8 mouse cellular contexts compared by ENCODE assay signal in the genomic region with DNA sequence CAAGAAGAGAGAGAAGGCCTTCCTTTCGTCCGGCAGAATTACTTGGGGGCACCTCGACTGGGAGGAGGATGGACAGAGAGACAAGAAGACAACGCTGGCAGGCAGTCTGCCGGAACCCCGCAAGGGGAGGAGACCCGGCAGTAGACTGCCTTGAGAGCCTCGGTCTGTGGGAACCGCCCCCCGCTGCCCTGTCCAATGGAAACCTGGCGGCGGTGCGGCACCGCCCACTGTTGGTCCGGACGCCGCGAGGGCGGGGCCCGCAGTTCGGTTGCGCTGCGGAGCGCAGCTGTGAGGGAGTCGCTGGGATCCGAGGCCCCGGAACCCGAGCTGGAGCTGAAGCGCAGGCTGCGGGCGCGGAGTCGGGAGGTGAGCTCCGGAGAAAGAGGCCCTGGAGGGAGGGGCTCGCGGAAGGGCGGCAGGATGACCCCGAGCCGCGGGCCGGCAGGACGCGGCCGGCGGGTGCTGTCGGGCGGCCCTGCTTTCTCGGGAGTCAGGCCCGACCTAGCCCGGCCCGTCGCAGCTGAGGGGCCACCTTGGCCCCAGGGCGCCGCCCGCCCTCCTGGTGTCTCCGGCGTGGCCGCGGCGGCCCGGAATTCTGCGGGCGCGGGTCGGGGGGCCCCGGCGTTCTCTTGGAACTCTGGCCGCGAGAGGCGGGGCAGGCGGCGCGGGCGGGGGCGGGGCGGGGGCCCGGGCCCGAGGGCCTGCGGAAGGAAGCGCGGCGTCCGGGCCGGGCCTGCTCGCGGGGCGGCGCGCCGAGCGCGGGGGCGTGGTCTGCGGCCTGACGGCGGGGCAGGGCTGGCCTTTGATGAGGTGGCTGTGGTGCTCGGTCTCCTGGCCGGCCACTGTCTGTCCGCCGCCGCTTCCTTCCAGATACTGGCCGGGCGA. TPM values are rescaled to one million over a fixed set of nuclear protein-coding genes. Genes with fewer than 3 reads are reported as not detected.
DNase-seq lines count a peak whose midpoint lies in the region; ATAC-seq lines count a peak whose summit lies in the region.

A gene (plus strand): TSS at position 228 of the 885 bp plus-strand sequence.
A gene (minus strand): TSS at position 596 of the 885 bp plus-strand sequence.

- H3K4me1 ChIP-seq in hindbrain, embryonic 14.5 days (replicated peaks; ENCODE audit: control insufficient read depth, insufficient read depth, low read length) = peaks cover 8% of the 10 kb centered on the region; the same call in 1 of the 2 replicates

- DNase-seq in T-cell, adult 2 months (ENCODE audit: low spot score) = peak; percentile 95
- peak; percentile 97 to 99 for DNase-seq in cerebellum, postnatal 25 days
- peak; percentile 82 to 93 for DNase-seq in frontal cortex, postnatal 25 days (ENCODE audit: low spot score in 2 of 2)
- peak; percentile 94 for DNase-seq in hindbrain, embryonic 14.5 days (ENCODE audit: low spot score)
- peak; percentile 90 for DNase-seq in left cerebral cortex, adult 11 months (ENCODE audit: low spot score)
- peak; percentile 98 for DNase-seq in lung, postnatal 36 days
- DNase-seq in retina, embryonic 14.5 days (ENCODE audit: low spot score) = peak; percentile 98
- DNase-seq in thymus, postnatal 36 days = peak; percentile 94 to 98

- H3K9ac ChIP-seq in hindbrain, embryonic 14.5 days = peak within 1 kb of the TSS; percentile 94

- peak; percentile 98 for ATAC-seq in hindbrain, embryonic 14.5 days (ENCODE audit: low FRiP score)

- peak within 1 kb of the TSS; percentile 99 for H3K4me3 ChIP-seq in hindbrain, embryonic 14.5 days (replicated peaks; ENCODE audit: low read length)

- H3K27me3 ChIP-seq in hindbrain, embryonic 14.5 days (ENCODE audit: control insufficient read depth, insufficient read depth, low read length) = no peaks in the 10 kb centered on the region

- WGBS in hindbrain, embryonic 14.5 days = under 1% methylated on average over 82 of the region's 103 CpGs

- peaks cover 4% of the 10 kb centered on the region; the same call in 1 of the 2 replicates for H3K9me3 ChIP-seq in hindbrain, embryonic 14.5 days (ENCODE audit: control insufficient read depth, low read length)

- H3K36me3 ChIP-seq in hindbrain, embryonic 14.5 days (replicated peaks; ENCODE audit: control insufficient read depth, insufficient read depth) = peaks cover 25% of the 10 kb centered on the region

- H3K4me2 ChIP-seq in hindbrain, embryonic 14.5 days (replicated peaks) = peak within 1 kb of the TSS; percentile 91

- peak within 1 kb of the TSS; percentile 98 for H3K27ac ChIP-seq in hindbrain, embryonic 14.5 days

RNA-seq across cellular contexts. Expression of the first gene that starts in this region (rescaled TPM):
- polyA plus RNA-seq in hindbrain, embryonic 14.5 days (2014; fragmentation: Nextera tagmentation; extraction: Ambion mirVana) = 149 and 161 TPM in 2 replicates

RNA-seq across cellular contexts. Expression of the second gene that starts in this region (rescaled TPM):
- polyA plus RNA-seq in hindbrain, embryonic 14.5 days (2014; fragmentation: Nextera tagmentation; extraction: Ambion mirVana) = 0.56 and 0.66 TPM in 2 replicates

Comparison
In these comparisons a context has a peak if more than half of its experiments do, and no peak if none do; other contexts are left out.
1. Peak in every context shown above with its lines: DNase-seq, ATAC-seq, H3K4me3 ChIP-seq and H3K27ac ChIP-seq.